Mouse (Mus musculus) central nervous system, embryonic 14 days (tissue): ENCODE data around the gene Emp2. TPM values are rescaled to one million over a fixed set of nuclear protein-coding genes. Genes with fewer than 3 reads are reported as not detected.

Experiments used
- polyA plus RNA-seq: library from polyadenylated mRNA; depleted of rRNA; stranded (reverse); fragments of >200 nt; gene quantifications from 2 replicates; pipeline ENCODE4 v1.2.3, GENCODE M21; 2012; rRNA removed

The Emp2 gene
- polyA plus RNA-seq, result 5.6 and 9.1 TPM in 2 replicates

GRCm38 (mm10) chr16:10313646-10314088 is at the start of gene Emp2:
Emp2 (minus strand) TSS chr16:10313968.

Other genes with a start within 250 kb of the Emp2 start
- gene Rpl39l, start 143.7 kb downstream of the Emp2 start, polyA plus RNA-seq, result 0.86 and 3.0 TPM in 2 replicates
- 0.23 and 0.51 TPM in 2 replicates for gene Atf7ip2, start 121.3 kb downstream of the Emp2 start, polyA plus RNA-seq
- 3.3 and 4.0 TPM in 2 replicates for gene Tekt5, start 81.5 kb upstream of the Emp2 start, polyA plus RNA-seq
- gene Nubp1, start 98.0 kb upstream of the Emp2 start, polyA plus RNA-seq, result 43.5 and 44.9 TPM in 2 replicates
- 39.2 and 41.0 TPM in 2 replicates for gene Tvp23a, start 133.4 kb upstream of the Emp2 start, polyA plus RNA-seq
- gene Ciita, start 166.1 kb upstream of the Emp2 start, polyA plus RNA-seq, result 0.02 and 0.04 TPM in 2 replicates
- gene Dexi, start 229.1 kb upstream of the Emp2 start, polyA plus RNA-seq, result 39.0 and 39.8 TPM in 2 replicates
- gene Clec16a, start 231.4 kb upstream of the Emp2 start, polyA plus RNA-seq, result 27.9 and 30.8 TPM in 2 replicates